Mouse (Mus musculus) left cerebral cortex, postnatal 10 days (tissue): ENCODE measurements around the gene Ms4a10. TPM values are rescaled to one million over a fixed set of nuclear protein-coding genes. Genes with fewer than 3 reads are reported as not detected.
A peak's percentile ranks its signal among the peaks of the same experiment; 100 is the strongest.

Source experiments
- DNase-seq, 2 experiments: peaks; one replicate each; pipeline ENCODE4 v3.0.0; 2021 to 2022; ENCODE audit warnings: low spot score in 2 of 2, mixed read lengths in 1 of 2; ENCODE audit errors: extremely low spot score in 1 of 2
- intact Hi-C: fragments of 180-260 bp; cut with DNase I; formaldehyde crosslinking; loops from one replicate; pipeline ENCODE4 v1.15.1; 2025
- total RNA-seq, 2 experiments: library from RNA; stranded (reverse); gene quantifications; 2 replicates each; pipeline ENCODE4 v1.2.3; 2021

Ms4a10 gene
- not detected for total RNA-seq

DNA sequence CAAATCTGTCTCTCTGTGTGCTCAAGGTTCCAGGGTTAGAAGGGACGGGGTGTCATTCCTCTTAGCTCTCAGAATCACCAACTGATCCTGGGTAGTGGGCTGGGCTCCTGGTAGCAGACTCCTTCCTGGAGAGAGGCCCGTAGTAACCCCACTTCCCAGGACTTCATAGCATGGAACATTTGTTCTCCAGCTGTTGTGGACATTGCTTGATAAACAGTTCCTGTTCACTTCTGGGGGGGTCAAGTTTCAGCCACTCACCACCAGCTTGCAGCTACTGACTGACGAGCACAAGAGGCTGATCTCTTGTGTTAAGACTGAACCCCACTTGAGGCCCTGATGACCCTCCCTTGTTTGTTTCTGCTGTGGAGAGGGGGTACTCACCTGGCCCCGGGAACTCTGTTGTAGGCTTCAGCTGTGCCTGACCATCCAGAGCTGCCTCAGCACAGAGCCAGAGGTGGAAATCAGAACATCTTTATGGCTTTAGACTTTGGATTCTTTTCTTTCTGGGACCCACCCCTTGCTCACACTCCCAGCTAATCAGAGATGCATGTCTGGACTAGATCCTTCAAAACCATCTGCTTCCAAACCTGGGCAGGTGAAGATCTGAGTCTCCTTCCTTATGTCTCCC is at the start of gene Ms4a10:
Gene Ms4a10, minus strand, starts transcription at position 433 of the 628 bp plus-strand sequence.
- DNase-seq, result no peak
- intact Hi-C loops, result no loop called here

DNA sequence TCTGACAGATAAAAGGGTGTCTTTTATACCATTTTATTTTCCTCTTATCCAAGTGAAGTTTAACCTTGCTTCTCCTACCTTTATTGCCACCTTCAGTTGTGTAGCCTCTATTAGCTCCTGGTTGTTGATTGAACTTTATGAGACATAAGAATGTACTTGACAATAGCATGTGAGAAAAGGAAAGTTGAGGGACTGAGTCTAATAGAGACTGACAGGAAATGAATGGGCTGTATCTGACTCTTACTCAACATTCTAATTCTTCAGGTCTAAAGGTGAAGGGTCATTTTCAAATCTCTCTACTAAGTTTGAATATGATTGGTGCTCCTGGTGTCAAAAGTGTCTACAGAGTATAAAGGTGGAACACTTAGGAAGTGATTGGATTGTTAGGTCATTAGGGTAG is 47.9 kb upstream of the Ms4a10 start:
- no peak for DNase-seq
- intact Hi-C loops, result no loop called here

DNA sequence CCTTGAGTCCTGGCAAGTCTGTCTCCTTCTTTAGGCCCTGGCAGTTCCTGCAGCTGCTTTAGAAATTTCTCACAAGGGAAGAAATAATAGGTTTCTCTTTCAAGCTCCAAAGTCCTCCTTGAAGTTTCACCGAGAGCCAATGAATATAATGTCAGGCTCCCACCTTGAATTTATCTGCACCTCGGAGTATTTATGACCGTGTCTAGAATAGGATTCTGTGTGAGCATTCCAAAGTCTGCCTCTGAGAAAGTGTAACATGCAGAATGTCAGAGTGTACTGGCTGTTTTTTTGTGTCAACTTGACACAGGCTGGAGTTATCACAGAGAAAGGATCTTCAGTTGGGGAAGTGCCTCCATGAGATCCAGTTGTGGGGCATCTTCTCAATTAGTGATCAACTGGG is 43.4 kb upstream of the Ms4a10 start, which contains the start of gene Ms4a18:
Gene Ms4a18, minus strand, starts transcription at position 141 of the 400 bp plus-strand sequence.
- intact Hi-C loops, result no loop called here
- no peak for DNase-seq

DNA sequence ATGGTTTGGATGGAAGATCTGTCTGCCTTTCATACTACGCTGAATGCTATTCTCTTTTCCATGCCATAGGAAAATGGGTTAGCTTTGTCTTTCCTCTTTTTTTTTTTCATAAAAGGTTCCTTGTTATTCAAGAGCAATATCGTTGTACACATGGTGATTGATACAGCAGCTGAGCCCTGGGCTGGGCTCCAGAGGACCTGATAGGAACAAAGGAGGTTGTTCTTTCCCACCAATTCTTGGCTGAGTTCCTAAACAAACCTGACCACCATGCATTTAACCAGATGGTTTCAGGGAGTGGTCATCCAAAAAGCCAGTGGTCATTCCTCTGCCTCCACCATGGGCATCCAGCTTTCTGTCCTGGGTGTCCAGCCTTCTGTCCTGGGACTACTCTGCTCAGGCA is 42.8 kb upstream of the Ms4a10 start:
- intact Hi-C loops, result no loop called here
- no peak for DNase-seq

DNA sequence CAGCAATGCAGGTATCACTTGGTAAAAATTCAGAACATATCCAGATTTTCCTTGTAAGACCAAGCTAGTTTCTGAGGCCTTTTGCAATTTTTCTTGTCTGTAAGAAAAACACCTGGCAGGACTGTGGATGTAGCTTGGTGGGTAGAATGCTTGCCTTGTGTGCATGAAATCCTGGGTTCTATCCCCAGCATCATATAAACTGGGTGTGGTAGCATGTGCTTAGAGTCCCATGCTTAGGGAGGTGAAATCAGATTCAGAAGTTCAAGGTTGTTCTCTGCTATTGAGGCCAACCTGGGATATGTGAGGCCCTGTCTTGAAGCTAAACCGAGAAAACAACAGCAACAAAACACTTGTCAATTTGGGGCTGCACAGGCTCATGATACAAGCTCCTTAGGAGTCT is 41.5 kb upstream of the Ms4a10 start:
- intact Hi-C loops, result no loop called here
- no peak for DNase-seq

DNA sequence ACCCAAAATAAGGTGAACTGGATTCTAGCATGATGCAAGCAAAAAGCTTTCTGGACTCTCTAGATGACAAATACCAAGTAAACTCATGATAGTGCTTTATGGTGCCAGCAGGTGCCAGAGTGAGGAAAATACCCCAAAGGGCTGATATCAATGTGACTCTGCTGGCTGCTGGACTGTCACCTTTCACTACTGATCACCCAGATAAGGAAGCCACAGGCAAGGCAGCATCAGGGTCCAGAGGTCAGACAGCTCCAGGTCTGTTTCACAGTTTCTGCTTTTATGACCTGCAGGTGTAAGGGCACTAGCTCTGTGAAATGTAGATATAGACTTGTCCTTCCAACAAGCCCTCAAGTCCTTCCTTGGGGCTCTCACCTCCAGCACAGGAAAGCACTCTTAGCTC is 41.0 kb upstream of the Ms4a10 start:
- no peak for DNase-seq
- intact Hi-C loops, result no loop called here

DNA sequence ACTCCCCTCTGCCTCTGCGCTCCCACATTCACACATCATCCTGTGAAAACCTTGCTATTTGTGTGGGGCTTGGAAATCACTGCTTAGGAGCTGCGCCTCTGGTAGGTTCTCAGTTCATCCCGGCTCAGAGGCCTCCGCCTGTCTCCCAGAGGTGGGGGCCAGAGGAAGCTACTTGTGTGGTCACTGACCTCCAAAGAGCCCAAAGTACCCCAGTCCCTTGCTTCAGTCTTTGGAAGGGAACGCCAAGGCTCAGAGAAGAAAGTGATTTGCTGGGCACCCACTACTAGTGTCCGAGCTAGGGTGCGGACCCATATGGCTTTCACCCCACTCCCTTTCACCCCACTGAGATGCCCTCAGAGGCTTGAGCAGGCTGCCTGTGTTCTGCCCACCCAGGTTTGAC is 18.7 kb upstream of the Ms4a10 start, which contains the start of gene Ms4a15:
Gene Ms4a15, minus strand, starts transcription at position 101 of the 400 bp plus-strand sequence.
- DNase-seq, result no peak
- intact Hi-C loops, result no loop called here

DNA sequence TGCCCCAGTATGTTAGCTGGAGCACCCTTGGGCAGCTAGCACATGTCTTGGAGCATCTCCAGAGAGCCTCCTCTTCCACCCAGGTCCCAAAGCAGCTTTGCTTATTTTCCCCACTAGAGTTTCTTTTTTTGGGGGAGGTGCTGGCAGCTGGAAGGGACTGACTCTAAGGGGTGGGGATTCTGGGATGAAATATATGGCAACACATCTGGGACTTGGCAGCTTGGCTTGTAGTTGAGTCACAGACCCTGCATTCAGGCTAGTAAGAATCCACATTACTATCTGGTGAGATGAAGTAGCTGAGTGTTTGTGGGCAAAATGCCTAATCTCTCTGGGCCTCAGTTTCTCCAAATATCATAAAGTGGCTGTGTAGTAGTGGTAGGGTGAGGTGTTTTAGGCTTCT is 17.4 kb upstream of the Ms4a10 start:
- intact Hi-C loops, result no loop called here
- no peak for DNase-seq

DNA sequence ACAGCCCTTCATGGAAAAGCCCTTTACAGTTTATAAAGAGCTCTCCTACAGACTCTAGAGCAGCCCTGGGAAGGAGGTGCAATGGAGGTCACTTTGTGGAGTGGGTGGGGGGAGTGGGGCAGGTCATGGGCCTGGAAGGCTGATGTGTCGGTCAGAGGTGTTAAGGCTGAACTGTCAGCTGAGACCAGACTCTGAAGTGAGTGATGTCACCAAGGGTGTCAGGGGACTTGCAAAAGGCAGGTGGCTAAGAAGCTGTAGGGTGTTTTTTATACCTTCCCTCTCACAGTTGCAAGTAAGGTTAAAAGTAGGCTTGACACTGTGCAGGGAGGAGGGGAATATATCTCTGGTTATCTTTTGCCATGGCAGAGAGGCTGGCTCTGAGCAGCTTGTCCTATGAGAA is 16.3 kb upstream of the Ms4a10 start:
- intact Hi-C loops, result no loop called here

DNA sequence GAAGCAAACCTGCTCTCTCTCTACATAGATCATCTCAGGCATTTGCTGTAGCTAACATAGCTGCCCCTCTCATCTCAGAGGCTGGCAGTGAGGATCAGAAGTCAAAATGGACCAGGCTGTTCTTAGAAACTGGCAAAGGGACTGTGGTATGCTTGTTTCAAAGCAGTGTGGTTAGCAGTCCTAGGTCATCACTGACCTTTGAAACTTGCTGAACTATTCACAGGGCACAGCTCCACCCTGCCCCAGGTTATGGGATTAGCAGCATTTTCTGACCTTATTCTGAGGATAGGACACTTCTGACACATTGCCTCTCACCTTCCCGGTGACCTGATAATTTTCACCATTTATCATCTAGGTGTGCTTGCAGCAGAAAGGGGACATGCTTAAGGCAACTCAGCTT is 14.1 kb upstream of the Ms4a10 start:
- intact Hi-C loops, result no loop called here
- DNase-seq, result no peak

More for the DNA sequence above, 16.3 kb upstream of the Ms4a10 start:
- no peak for DNase-seq

DNA sequence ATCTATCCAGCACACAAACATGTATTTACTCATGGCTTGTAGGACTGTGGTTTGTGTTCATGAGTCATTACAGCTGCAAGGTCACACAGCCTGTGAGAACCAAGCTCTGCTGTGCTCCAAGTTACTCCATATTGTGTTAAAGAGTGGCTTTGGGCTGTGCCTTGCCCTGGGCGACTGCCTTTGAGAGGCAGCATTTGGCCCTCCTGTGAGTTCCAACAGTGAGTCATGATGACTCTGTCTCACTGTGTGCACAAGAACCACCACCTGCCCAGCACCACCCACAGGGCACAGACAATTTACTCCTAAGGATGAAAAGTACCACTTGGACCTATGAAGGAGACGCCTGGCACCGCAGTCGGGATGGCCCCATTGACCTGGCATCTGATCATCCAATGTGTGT is 11.4 kb upstream of the Ms4a10 start:
- intact Hi-C loops, result no loop called here

DNA sequence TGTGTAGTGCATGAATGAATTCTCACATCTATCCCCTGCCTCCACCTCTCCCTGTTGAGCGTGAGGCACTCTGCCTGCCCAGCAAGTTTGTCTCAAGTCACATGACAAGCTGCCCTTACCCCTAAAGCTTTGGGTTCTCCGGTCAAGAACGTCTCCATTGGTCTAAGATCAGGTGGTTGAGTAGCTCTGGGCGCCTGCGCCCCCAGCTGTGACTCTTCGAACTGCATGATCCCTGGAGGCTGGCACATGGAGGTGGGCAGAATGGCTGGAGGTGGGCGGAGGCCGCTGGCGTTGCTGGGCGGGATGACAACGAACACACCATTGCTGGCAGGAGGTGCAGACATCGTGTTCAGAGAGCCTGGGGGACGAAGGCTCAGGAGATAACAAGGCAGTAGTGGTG is 10.1 kb upstream of the Ms4a10 start:
- DNase-seq, result peak in 1 of 2 experiments; percentile 41
- intact Hi-C loops, result no loop called here

More for the DNA sequence above, 11.4 kb upstream of the Ms4a10 start:
- no peak for DNase-seq

DNA sequence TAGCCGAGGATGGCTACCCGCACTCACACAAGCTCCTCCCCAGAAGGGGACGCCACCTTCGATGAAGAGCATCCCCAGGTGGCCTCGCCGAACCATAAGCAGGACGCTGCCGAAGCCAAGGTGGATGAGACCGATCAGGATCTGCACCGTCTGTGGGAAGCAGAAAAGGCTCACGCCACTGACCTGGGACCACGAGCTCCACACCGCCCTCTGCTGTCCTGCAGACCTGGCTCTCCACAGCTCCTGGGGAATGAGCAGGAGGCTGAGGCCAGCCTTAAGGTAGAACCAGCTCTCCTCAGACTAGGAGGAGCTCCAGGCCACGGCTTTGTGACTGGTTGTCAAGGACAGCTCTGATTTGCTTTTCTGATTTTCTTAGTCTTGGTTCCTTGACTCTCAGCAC is 8.7 kb upstream of the Ms4a10 start:
- peak in 1 of 2 experiments; percentile 45 for DNase-seq
- intact Hi-C loops, result no loop called here

DNA sequence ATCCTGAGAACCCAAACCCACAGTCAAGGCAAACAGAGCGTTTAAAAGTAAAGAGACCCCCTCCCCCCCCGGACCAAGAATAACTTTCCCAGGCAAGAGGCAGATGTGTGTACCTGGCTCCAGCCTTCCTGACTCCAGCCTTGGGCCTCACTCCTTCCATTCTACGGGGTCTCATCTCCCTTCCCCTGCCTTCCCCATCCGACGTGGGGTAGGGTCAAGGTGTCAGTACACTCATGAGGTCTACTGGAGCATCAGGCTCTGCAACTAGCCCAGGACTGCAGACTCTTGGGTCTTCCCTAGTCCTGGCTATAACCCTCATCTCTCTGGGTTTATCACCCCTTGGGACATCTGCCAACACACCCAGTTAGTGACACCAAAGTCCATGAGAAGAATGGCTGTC is 5.7 kb upstream of the Ms4a10 start:
- no peak for DNase-seq
- intact Hi-C loops, result no loop called here

DNA sequence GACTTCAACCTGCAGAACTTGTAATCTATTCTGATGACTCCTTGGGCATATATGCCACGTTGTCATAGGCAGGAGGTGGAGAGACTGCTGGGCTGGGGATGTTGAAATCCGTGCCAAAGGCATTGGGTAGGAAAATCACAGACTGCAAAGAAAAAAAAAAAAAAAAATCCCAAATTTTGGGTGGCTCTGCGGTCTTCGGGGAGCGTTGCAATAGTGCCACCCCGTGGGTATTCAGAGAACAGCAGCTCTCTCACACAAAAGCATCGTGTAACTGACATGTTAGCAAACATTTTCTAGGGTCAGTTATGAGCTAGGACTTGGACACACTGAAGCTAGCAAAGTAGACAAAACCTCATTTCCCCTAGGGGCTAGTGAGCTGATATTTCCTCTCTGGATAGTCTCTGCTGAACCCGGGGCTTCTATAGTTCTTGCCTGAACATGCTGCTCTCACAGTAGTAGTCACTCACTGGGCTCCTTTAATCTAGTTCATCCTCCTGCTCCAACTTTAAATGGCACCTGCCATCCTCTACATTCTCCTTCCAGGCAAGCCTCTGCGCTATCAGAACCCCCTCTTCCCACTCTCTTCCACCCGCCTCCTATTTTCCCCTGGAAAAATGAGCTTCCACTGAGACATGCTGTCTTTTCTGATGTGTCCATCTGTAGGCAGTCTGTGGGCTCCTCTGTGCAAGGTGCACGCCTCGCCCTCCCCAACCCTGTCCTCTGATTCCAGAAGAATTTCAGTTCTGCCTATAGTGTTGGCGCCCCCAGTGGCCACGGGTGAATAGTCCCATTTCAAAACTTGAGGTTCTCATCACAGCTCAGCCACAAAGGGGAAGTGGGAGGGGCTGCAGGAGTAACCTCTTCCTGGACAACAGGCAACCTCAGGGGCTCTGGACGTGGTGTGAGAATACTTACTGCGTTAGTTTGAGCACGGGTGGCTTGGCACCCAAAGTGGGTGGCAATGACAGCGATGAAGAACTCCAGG is 5.0 kb upstream of the Ms4a10 start:
- intact Hi-C loops, result no loop called here
- peak; percentile 56 to 89 for DNase-seq

DNA sequence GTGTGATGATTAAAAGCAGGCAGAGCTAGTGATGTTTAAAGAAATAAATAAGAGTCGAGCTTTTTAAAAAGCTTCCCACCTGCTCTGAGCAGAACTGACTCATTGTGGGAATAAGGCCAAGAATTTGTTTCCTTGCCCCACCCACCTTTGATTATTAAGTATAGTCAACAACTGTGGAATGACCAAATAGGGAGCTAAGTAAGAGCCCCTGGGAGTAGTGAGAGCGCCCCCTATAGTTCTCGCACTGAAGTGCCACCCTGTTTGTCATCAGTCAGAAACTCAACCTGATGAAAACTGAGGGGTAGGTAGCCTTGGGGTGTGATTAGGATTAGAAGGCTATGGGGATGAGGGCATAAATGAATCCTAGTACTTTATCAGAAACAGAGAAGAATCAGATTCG is 1.8 kb upstream of the Ms4a10 start:
- intact Hi-C loops, result no loop called here
- DNase-seq, result no peak

DNA sequence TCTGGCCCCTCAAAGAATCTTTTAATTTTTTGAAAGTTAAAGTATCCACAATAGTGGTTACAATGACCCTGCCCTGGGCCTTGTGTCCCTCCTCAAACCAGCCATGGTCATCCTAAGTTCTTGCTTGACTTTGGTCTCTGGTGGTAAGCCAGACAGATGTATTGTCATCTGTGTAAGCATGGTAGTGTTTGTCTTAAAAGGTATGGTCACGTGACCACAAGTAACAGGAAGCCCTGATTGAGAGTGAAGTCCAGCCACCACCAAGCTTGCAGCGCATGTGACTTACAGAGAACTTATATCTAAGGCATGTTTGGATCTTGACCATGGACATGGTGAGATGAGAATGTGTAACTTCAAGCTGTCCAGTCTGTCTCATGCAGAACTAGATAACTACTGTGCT is 717 bp upstream of the Ms4a10 start:
- DNase-seq, result no peak
- intact Hi-C loops, result no loop called here

DNA sequence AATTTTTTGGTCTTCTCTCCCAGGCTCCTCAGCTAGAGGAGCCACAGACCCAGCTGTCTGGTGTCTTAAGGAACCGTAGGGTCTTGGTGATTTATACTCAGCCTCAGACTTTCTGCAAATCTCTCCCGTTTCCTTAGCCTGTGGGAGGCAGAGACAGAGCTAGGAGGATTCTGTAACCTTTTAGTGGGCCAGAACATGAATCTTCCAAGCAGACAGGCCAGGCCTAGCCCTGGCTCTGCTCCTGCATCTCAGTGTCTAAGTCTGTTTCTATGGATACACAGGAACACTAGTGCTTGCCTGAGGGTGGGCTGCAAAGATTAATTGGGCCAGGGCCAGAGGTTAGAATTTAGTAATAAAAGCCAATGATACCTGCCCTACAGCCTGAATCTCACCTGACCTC is 1.3 kb downstream of the Ms4a10 start:
- no peak for DNase-seq
- intact Hi-C loops, result no loop called here

DNA sequence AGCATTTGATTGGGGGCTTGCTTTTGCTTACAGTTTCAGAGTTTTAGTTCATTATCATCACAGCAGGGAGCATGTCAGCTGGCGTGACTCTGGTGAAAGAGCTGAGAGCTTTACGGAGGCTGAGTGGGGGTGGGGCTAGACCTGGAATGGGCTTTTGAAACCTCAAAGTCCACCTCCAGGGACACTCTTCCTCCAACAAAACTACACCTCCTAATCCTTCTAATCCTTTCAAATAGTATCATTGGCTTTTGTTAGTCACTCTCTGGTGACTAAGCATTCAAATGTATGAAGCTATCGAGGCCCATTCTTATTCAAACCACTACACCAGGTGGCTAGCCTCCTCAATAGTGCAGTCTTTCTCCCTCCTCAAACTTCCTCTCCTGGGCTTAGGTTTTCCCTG is 1.8 kb downstream of the Ms4a10 start:
- intact Hi-C loops, result no loop called here
- no peak for DNase-seq

DNA sequence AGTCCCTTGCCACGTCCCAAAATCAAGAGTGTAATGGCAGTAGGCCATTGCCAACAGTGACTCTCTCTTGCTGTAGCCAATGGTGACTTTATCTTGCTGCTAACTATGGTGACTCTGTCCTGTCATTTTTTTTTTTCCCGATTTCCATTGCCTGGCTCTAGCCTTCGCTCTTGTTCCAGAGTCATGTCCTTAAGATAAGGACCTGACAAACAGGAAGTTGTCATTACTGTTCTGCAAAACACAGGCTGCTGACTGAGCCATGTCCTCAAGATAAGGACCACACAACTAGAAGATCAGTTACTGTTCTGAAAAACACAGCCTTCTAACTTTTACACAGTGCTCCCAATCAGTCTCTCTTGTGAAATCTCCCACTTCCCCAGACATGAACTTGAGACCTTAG is 4.0 kb downstream of the Ms4a10 start:
- no peak for DNase-seq
- intact Hi-C loops, result no loop called here
